Mouse (Mus musculus) liver, embryonic 11.5 days (tissue): Measurements from ENCODE around the gene Zyg11b. TPM values are rescaled to one million over a fixed set of nuclear protein-coding genes. Genes with fewer than 3 reads are reported as not detected.

Source experiments
- ATAC-seq: fragments of 200-750 bp; cut with Nextera tagmentation; replicated peaks from 2 replicates; pipeline ENCODE4 v1.8.0; 2017; ENCODE audit warnings: moderate number of reproducible peaks, mild to moderate bottlenecking, moderate TSS enrichment, moderate library complexity; ENCODE audit not compliant: low FRiP score
- DNase-seq: peaks from one replicate; pipeline ENCODE4 v3.0.0-alpha.2; 2017; ENCODE audit warnings: low spot score
- H3K27ac ChIP-seq: fragments of 300-500 bp; sonication (generic); 2 replicates; pipeline ENCODE4 v1.5.1; 2014; ENCODE audit warnings: mild to moderate bottlenecking, low read depth, low read length, control low read depth
- H3K27me3 ChIP-seq: fragments of 300-500 bp; sonication (generic); replicated peaks from 2 replicates; pipeline ENCODE4 v1.6.1; 2014; ENCODE audit warnings: low read length, mixed read lengths; ENCODE audit not compliant: control insufficient read depth, insufficient read depth
- H3K36me3 ChIP-seq: fragments of 300-500 bp; sonication (generic); 2 replicates; pipeline ENCODE4 v1.6.1; 2014; ENCODE audit warnings: mild to moderate bottlenecking, low read length, moderate library complexity, mixed read lengths; ENCODE audit not compliant: control insufficient read depth, insufficient read depth
- H3K4me1 ChIP-seq: fragments of 300-500 bp; sonication (generic); replicated peaks from 2 replicates; pipeline ENCODE4 v1.6.1; 2014; ENCODE audit warnings: low read length, mixed read lengths; ENCODE audit not compliant: control insufficient read depth, insufficient read depth
- H3K4me2 ChIP-seq: fragments of 300-500 bp; sonication (generic); 2 replicates; pipeline ENCODE4 v1.6.1; 2014; ENCODE audit warnings: mild to moderate bottlenecking, control low read depth, moderate library complexity
- H3K4me3 ChIP-seq: fragments of 300-500 bp; sonication (generic); 2 replicates; pipeline ENCODE4 v1.5.1; 2014; ENCODE audit warnings: low read depth, low read length, control low read depth
- H3K9ac ChIP-seq: fragments of 300-500 bp; sonication (generic); 2 replicates; pipeline ENCODE4 v1.6.1; 2014; ENCODE audit warnings: low read depth, low read length, control low read depth
- H3K9me3 ChIP-seq: fragments of 300-500 bp; sonication (generic); 2 replicates; pipeline ENCODE4 v1.6.1; 2016; ENCODE audit warnings: low read length, inconsistent platforms, mixed read lengths; ENCODE audit not compliant: control insufficient read depth
- WGBS: fragments of 180-500 bp; shearing (Covaris S2); extraction: QIAGEN DNeasy Blood & Tissue Kit; methylation state at CpG from one replicate; pipeline ENCODE4 v1.1.7; 2014; 5-methylcytosine and 5-hydroxymethylcytosine counted together
- polyA plus RNA-seq: library from polyadenylated mRNA; unstranded; fragments of >200 nt; fragmentation: Nextera tagmentation; extraction: Ambion mirVana; gene quantifications from 2 replicates; pipeline ENCODE4 v1.2.1, GENCODE M21; 2014

Zyg11b gene
- polyA plus RNA-seq, 1 experiment from 2014 or later, result 9.1 TPM

DNA sequence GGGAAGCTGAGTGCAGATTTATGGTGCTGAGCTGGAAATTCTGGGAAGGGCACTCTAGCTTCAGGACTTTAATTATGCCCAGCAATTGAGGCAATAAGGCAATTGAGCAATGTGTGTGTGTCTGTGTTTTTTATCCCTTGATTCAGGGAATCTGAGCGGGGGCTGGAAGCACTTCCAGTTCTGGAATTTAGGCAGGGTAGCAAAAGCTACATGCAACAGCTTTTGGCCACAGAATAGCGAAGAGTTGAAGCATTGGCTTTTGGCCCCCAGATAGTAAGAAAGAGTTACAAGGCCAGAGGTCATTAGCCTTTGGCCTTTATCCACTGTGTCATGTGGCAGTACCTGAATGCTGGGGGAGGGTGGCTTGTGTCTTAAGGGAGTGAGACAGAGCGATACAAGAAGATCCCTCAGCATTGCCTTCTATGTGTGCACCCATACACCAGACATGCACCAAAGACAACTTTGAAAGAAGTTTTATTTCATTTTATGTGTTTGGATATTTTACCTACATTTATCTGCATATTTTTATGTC lies 75.5 kb downstream of the Zyg11b start:
- Histone ChIP-seq H3K4me3 (no peak overlapping the region), H3K4me1 (no peaks in the 10 kb centered on the region), H3K9ac (no peak overlapping the region), H3K4me2 (no peak overlapping the region), H3K9me3 (no peaks in the 10 kb centered on the region), H3K27ac (no peak overlapping the region), H3K27me3 (no peaks in the 10 kb centered on the region), H3K36me3 (no peaks in the 10 kb centered on the region)
- no peak for DNase-seq
- no peak for ATAC-seq
- WGBS, result 59% methylated on average over 3 of the region's 3 CpGs

DNA sequence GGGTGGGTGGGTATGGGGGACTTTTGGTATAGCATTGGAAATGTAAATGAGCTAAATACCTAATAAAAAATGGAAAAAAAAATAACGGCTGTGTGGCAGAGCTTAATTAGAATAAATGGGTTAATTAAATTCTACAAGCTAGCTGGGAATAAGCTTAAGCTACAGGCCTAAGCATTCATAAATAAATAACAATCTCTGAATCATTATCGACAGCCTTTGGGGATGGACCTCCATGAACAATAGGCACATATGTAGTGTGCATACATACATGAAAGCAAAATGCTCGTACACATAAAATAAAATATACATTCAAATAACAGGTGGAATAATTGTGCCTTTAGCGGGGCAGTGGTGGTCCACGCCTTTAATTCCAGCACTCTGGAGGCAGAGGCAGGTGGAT lies 78.4 kb downstream of the Zyg11b start:
- Histone ChIP-seq H3K4me2 (no peak overlapping the region), H3K27ac (no peak overlapping the region), H3K27me3 (peaks cover 25% of the 10 kb centered on the region), H3K4me3 (no peak overlapping the region), H3K36me3 (no peaks in the 10 kb centered on the region), H3K9me3 (no peaks in the 10 kb centered on the region), H3K4me1 (no peaks in the 10 kb centered on the region), H3K9ac (no peak overlapping the region)
- DNase-seq (no peak), ATAC-seq (no peak)
- WGBS, result 84% methylated on average over 5 of the region's 5 CpGs

DNA sequence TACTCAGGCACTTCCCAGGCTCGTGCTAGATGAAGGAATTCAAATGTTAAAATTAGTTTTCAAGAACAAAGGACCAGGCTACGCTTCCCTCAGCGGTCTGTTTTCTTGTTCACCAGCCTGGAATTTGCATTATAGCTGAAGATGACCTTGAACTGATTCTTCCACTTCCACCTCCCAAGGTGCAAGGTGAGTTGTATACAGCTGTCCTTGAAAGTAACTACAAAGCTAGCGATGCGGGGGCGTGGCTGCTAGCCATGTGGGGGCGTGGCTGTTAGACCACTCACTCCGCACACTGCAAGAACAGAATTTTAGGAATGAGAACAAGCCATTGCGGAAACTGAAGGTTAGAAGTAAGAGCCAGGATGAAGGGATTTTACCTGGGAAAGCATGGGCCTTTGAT lies 81.9 kb downstream of the Zyg11b start:
- Histone ChIP-seq H3K4me2 (no peak overlapping the region; the same call in 1 of the 2 replicates), H3K4me1 (peaks cover 3% of the 10 kb centered on the region; the same call in 1 of the 2 replicates), H3K9me3 (no peaks in the 10 kb centered on the region), H3K4me3 (no peak overlapping the region), H3K27me3 (peaks cover 42% of the 10 kb centered on the region), H3K36me3 (no peaks in the 10 kb centered on the region), H3K27ac (no peak overlapping the region), H3K9ac (no peak overlapping the region)
- WGBS, result 14% methylated on average over 9 of the region's 9 CpGs
- no peak for DNase-seq
- no peak for ATAC-seq

- 2% methylated on average over 97 of the region's 107 CpGs for WGBS
Observed at GRCm38 (mm10) chr4:108217332-108218179, 83.3 kb downstream of the Zyg11b start, which contains the start of gene Zyg11a. Gene Zyg11a (minus strand): TSS chr4:108218048.

DNA sequence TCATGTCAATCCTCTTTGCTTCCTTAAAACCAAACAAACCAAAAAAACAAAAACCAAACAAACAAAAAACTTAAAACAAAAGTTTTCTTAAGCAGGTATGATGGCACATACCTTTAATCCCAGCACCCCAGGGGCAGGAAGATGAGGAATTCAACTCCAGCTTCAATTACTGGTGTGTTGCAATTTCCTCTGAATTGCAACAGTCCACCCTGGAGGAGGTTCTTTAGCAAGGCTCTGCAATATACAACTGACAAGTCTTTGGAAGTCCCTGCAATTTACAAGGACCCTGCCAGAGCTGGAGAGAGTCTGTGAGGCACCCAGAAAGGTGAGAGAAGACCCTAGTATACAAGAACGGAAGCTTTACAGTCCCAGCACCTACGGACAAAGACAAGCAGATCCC lies 87.9 kb downstream of the Zyg11b start:
- Histone ChIP-seq H3K36me3 (no peaks in the 10 kb centered on the region), H3K4me2 (no peak overlapping the region), H3K4me1 (peaks cover 3% of the 10 kb centered on the region; the same call in 1 of the 2 replicates), H3K4me3 (no peak overlapping the region), H3K9me3 (no peaks in the 10 kb centered on the region), H3K27me3 (peaks cover 21% of the 10 kb centered on the region), H3K9ac (no peak overlapping the region), H3K27ac (no peak overlapping the region)
- ATAC-seq, result no peak
- no peak for DNase-seq
- 84% methylated on average over 2 of the region's 2 CpGs for WGBS

More at GRCm38 (mm10) chr4:108217332-108218179, 83.3 kb downstream of the Zyg11b start, which contains the start of gene Zyg11a:
- ATAC-seq, result peak; percentile 43; the same call in 1 of the 2 replicates
- no peaks in the 10 kb centered on the region for H3K36me3 ChIP-seq
- H3K27me3 ChIP-seq, result peaks cover 42% of the 10 kb centered on the region
- DNase-seq, result peak; percentile 58
- H3K9ac ChIP-seq, result no peak within 1 kb of the TSS
- H3K4me1 ChIP-seq, result peaks cover 3% of the 10 kb centered on the region; the same call in 1 of the 2 replicates
- H3K9me3 ChIP-seq, result no peaks in the 10 kb centered on the region
- peak within 1 kb of the TSS; percentile 81 for H3K4me2 ChIP-seq
- H3K4me3 ChIP-seq, result peak within 1 kb of the TSS; percentile 59
- H3K27ac ChIP-seq, result no peak within 1 kb of the TSS

DNA sequence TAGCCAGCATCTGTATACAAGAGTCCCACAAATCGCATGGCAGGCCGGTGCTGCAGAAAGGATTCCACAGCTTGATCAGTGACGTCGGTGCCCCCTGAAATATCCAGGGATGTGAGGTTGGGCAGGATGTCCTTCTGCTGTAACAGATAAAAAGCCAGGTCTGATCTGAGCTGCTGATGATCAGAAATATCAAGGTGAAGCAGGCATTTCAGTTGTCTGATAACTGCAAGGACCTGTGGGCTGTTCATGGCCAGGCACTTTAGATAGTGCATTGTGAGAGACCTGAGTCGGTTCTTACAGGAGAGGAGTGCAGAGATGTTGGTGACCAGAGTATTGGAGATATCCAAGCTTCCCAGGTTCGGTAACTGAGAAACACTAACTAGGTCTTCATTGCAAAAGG lies 96.3 kb downstream of the Zyg11b start:
- DNase-seq (no peak), ATAC-seq (no peak)
- no peaks in the 10 kb centered on the region for H3K4me1 ChIP-seq
- no peaks in the 10 kb centered on the region for H3K27me3 ChIP-seq
- no peak overlapping the region for H3K4me3 ChIP-seq
- no peak overlapping the region for H3K9ac ChIP-seq
- H3K36me3 ChIP-seq, result no peaks in the 10 kb centered on the region
- no peak overlapping the region for H3K27ac ChIP-seq
- WGBS, result 67% methylated on average over 6 of the region's 6 CpGs
- H3K4me2 ChIP-seq, result no peak overlapping the region
- H3K9me3 ChIP-seq, result no peaks in the 10 kb centered on the region

- Histone ChIP-seq H3K4me1 (no peaks in the 10 kb centered on the region), H3K27ac (no peak overlapping the region), H3K36me3 (no peaks in the 10 kb centered on the region), H3K9me3 (no peaks in the 10 kb centered on the region), H3K4me2 (no peak overlapping the region), H3K27me3 (no peaks in the 10 kb centered on the region; the same call in 1 of the 2 replicates), H3K9ac (no peak overlapping the region), H3K4me3 (no peak overlapping the region)
- WGBS, result 54% methylated on average over 2 of the region's 2 CpGs
- ATAC-seq, result no peak
- DNase-seq, result no peak
Observed at GRCm38 (mm10) chr4:108199236-108199635, 101.7 kb downstream of the Zyg11b start.

DNA sequence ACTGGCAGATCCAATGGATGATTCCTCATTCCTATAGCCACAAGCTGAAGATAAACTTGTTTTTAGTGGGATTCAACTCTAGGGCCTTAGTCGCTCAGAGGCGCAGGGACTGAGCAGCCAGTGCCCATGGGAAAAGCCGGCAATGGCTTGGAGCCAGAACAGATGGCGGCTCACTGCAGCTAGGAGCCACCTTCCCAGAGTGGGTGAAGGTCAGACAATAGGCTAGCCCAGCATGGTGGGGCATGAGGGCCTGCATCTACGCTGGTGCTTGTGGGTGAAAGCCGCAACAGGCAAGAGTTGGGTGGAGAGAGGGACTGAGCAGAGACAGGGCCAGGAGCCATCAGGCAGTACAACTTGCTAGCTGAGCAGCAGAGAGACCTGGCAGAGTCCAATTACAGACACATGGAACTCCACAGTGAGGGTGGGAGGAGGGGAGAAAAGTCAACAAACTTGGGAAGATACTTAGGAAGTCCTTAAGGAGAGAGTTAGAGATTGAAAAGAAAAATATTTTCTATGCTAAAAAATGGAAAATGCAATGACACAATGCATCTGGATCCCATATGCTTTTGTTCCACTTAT lies 104.5 kb downstream of the Zyg11b start:
- no peak overlapping the region for H3K4me2 ChIP-seq
- H3K27ac ChIP-seq, result no peak overlapping the region
- no peaks in the 10 kb centered on the region for H3K4me1 ChIP-seq
- no peak for DNase-seq
- no peak overlapping the region for H3K9ac ChIP-seq
- WGBS, result 78% methylated on average over 6 of the region's 6 CpGs
- ATAC-seq, result no peak
- no peaks in the 10 kb centered on the region for H3K36me3 ChIP-seq
- no peaks in the 10 kb centered on the region; the same call in 1 of the 2 replicates for H3K27me3 ChIP-seq
- H3K9me3 ChIP-seq, result no peaks in the 10 kb centered on the region
- no peak overlapping the region for H3K4me3 ChIP-seq
